Mouse (Mus musculus) liver, postnatal 0 days (tissue): ENCODE results near the gene Chrng. TPM values are rescaled to one million over a fixed set of nuclear protein-coding genes. Genes with fewer than 3 reads are reported as not detected.
A peak's percentile ranks its signal among the peaks of the same experiment; 100 is the strongest.

Source experiments
- ATAC-seq: fragments of 200-750 bp; cut with Nextera tagmentation; 2 replicates; pipeline ENCODE4 v1.8.0; 2017; ENCODE audit warnings: mild to moderate bottlenecking, moderate library complexity
- DNase-seq: peaks from one replicate; pipeline ENCODE4 v3.0.0-alpha.2; 2016
- H3K27ac ChIP-seq: fragments of 300-500 bp; sonication (generic); 2 replicates; pipeline ENCODE4 v1.5.1; 2014; ENCODE audit warnings: antibody characterized with exemption, moderate library complexity, mild to moderate bottlenecking, low read depth
- H3K27me3 ChIP-seq: fragments of 300-500 bp; sonication (generic); 2 replicates; pipeline ENCODE4 v1.6.1; 2014; ENCODE audit warnings: low read length, control low read depth, mixed read lengths; ENCODE audit not compliant: insufficient read depth
- H3K36me3 ChIP-seq: fragments of 300-500 bp; sonication (generic); replicated peaks from 2 replicates; pipeline ENCODE4 v1.6.1; 2014; ENCODE audit warnings: mild to moderate bottlenecking, control low read depth, low read length, moderate library complexity, mixed read lengths; ENCODE audit not compliant: insufficient read depth
- H3K4me1 ChIP-seq: fragments of 300-500 bp; sonication (generic); 2 replicates; pipeline ENCODE4 v1.6.1; 2014; ENCODE audit warnings: antibody characterized with exemption, mild to moderate bottlenecking, control low read depth; ENCODE audit not compliant: insufficient read depth
- H3K4me2 ChIP-seq: fragments of 300-500 bp; sonication (generic); 2 replicates; pipeline ENCODE4 v1.6.1; 2014; ENCODE audit warnings: low read depth, mild to moderate bottlenecking, low read length, moderate library complexity, mixed read lengths
- H3K4me3 ChIP-seq: fragments of 300-500 bp; sonication (generic); 2 replicates; pipeline ENCODE4 v1.5.1; 2014; ENCODE audit warnings: low read depth, low read length
- H3K9ac ChIP-seq: fragments of 300-500 bp; sonication (generic); replicated peaks from 2 replicates; pipeline ENCODE4 v1.6.1; 2014; ENCODE audit warnings: mild to moderate bottlenecking, moderate library complexity
- H3K9me3 ChIP-seq: fragments of 300-500 bp; sonication (generic); 2 replicates; pipeline ENCODE4 v1.6.1; 2016; ENCODE audit warnings: mild to moderate bottlenecking, control low read depth, low read length, mixed read lengths
- CTCF ChIP-seq: sonication (generic); IDR thresholded peaks from 2 replicates; pipeline ENCODE4 v1.5.1; 2016; ENCODE audit warnings: antibody characterized with exemption, low read depth
- EP300 ChIP-seq: IDR thresholded peaks from 2 replicates; pipeline ENCODE4 v1.6.1; 2016; ENCODE audit warnings: antibody characterized with exemption, low read depth, mild to moderate bottlenecking
- WGBS: fragments of 180-500 bp; shearing (Covaris S2); extraction: QIAGEN DNeasy Blood & Tissue Kit; methylation state at CpG from one replicate; pipeline ENCODE4 v1.1.7; 2014; ENCODE audit not compliant: insufficient replicate concordance; 5-methylcytosine and 5-hydroxymethylcytosine counted together
- polyA plus RNA-seq: library from polyadenylated mRNA; unstranded; fragments of >200 nt; fragmentation: Nextera tagmentation; extraction: Ambion mirVana; gene quantifications from 2 replicates; pipeline ENCODE4 v1.2.1, GENCODE M21; 2015

Chrng gene
- polyA plus RNA-seq, 1 experiment from 2014 or later: not detected

GRCm38 (mm10) chr1:87190429-87190828, 14.0 kb upstream of the Chrng start, which contains the start of gene Chrnd:
Gene Chrnd, plus strand, starts transcription at chr1:87190607.
- H3K36me3 ChIP-seq: no peaks in the 10 kb centered on the region
- H3K27me3 ChIP-seq: peaks cover 28% of the 10 kb centered on the region
- ATAC-seq (no peak), DNase-seq (no peak)
- no peak within 1 kb of the TSS for H3K27ac ChIP-seq
- peaks cover 5% of the 10 kb centered on the region; the same call in 1 of the 2 replicates for H3K4me1 ChIP-seq
- no peaks in the 10 kb centered on the region for H3K9me3 ChIP-seq
- no peak within 1 kb of the TSS for H3K4me2 ChIP-seq
- no peak for TF ChIP-seq EP300
- no peak for TF ChIP-seq CTCF
- H3K9ac ChIP-seq: no peak within 1 kb of the TSS
- H3K4me3 ChIP-seq: no peak within 1 kb of the TSS
- WGBS: 34% methylated on average over 4 of the region's 4 CpGs

- Histone ChIP-seq H3K4me2 (no peak overlapping the region), H3K36me3 (no peaks in the 10 kb centered on the region), H3K4me3 (no peak overlapping the region), H3K9me3 (no peaks in the 10 kb centered on the region), H3K27ac (no peak overlapping the region), H3K9ac (no peak overlapping the region), H3K4me1 (no peaks in the 10 kb centered on the region), H3K27me3 (0 out of 2 replicates have a peak, but pooled peaks cover 3% of the 10 kb centered on the region)
- ATAC-seq: no peak
- WGBS: 67% methylated on average over 9 of the region's 9 CpGs
- DNase-seq: no peak
- TF ChIP-seq CTCF (no peak), EP300 (no peak)
Measured at GRCm38 (mm10) chr1:87197296-87197695, 7.2 kb upstream of the Chrng start.

- H3K27me3 ChIP-seq: no peaks in the 10 kb centered on the region
- no peak for TF ChIP-seq EP300
- no peak for TF ChIP-seq CTCF
- H3K4me1 ChIP-seq: no peaks in the 10 kb centered on the region
- DNase-seq: no peak
- H3K4me2 ChIP-seq: no peak overlapping the region
- WGBS: 66% methylated on average over 12 of the region's 12 CpGs
- H3K9me3 ChIP-seq: no peaks in the 10 kb centered on the region
- H3K4me3 ChIP-seq: no peak overlapping the region
- H3K36me3 ChIP-seq: no peaks in the 10 kb centered on the region
- H3K27ac ChIP-seq: no peak overlapping the region
- peak; percentile 75 for ATAC-seq
- H3K9ac ChIP-seq: no peak overlapping the region
Measured at GRCm38 (mm10) chr1:87198119-87199065, 6.1 kb upstream of the Chrng start.

GRCm38 (mm10) chr1:87200811-87201210, 3.6 kb upstream of the Chrng start:
- H3K9me3 ChIP-seq: no peaks in the 10 kb centered on the region
- no peak overlapping the region for H3K4me2 ChIP-seq
- TF ChIP-seq CTCF (no peak), EP300 (no peak)
- no peak overlapping the region for H3K9ac ChIP-seq
- ATAC-seq: no peak
- no peaks in the 10 kb centered on the region for H3K4me1 ChIP-seq
- no peaks in the 10 kb centered on the region for H3K36me3 ChIP-seq
- WGBS: 40% methylated on average over 2 of the region's 2 CpGs
- DNase-seq: no peak
- H3K27me3 ChIP-seq: 0 out of 2 replicates have a peak, but pooled peaks cover 2% of the 10 kb centered on the region
- no peak overlapping the region for H3K27ac ChIP-seq
- no peak overlapping the region for H3K4me3 ChIP-seq

DNA sequence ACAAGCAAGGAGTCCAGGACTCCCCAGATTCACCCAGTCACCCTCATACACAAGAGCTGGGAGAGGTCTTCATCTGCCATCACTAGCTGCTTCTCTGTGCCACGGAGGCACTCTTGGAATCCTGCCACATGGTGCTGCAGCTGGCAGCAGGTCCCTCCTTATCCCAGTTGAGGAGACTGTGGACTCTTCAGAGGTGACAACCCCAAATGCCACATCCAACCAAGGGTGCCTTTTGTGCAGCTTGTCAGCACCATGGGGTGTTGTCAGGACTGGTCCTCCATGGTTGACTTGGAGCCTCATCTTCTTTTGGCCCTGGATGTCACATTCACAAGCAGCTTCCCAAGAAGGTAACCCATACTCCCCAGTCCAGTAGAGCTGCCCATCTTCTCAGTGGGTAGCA, 2.6 kb upstream of the Chrng start:
- Histone ChIP-seq H3K36me3 (no peaks in the 10 kb centered on the region), H3K4me2 (no peak overlapping the region), H3K27ac (no peak overlapping the region), H3K27me3 (peaks cover 11% of the 10 kb centered on the region; the same call in 1 of the 2 replicates), H3K4me1 (no peaks in the 10 kb centered on the region), H3K9me3 (no peaks in the 10 kb centered on the region), H3K9ac (no peak overlapping the region), H3K4me3 (no peak overlapping the region)
- TF ChIP-seq EP300: no peak
- no peak for TF ChIP-seq CTCF
- ATAC-seq: no peak
- WGBS: 53% methylated on average over 1 of the region's 1 CpGs
- DNase-seq: no peak

- peaks cover 22% of the 10 kb centered on the region; the same call in 1 of the 2 replicates for H3K27me3 ChIP-seq
- no peaks in the 10 kb centered on the region for H3K4me1 ChIP-seq
- H3K4me3 ChIP-seq: no peak overlapping the region
- ATAC-seq (no peak), DNase-seq (no peak)
- no peak overlapping the region for H3K4me2 ChIP-seq
- no peak for TF ChIP-seq CTCF
- no peak for TF ChIP-seq EP300
- no peaks in the 10 kb centered on the region for H3K9me3 ChIP-seq
- H3K9ac ChIP-seq: no peak overlapping the region
- H3K36me3 ChIP-seq: no peaks in the 10 kb centered on the region
- no peak overlapping the region for H3K27ac ChIP-seq
- WGBS: 72% methylated on average over 5 of the region's 5 CpGs
Measured at GRCm38 (mm10) chr1:87203779-87204178, 678 bp upstream of the Chrng start.
